Mouse (Mus musculus): Measurements from ENCODE around the gene Slc6a19.
"Not testable (repeated sequence)": the region's sequence is repeated elsewhere in the genome, so short reads cannot be mapped to it uniquely, and the experiment has no call there.

The Slc6a19 gene

DNA sequence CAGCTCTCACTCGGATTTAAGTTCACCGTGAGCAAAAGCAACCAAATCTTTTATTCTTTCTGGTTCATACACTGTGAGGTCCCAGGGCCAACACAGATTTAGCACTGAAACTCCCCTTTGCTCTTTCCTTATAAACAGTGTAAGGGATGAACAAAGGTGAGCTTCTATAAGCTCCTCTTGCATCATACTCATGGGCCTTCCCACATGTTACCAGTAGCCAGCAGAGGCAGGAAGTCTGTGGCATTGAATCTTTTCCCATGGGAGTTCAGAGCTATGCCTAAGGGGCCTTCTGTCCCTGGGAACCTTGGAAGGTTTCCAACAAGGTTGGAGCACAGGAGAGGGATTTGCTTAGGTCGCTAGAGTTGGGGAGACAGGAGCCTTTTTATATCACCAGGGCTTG is 7.6 kb upstream of the Slc6a19 start:
- DNase-seq (ENCODE audit: low spot score): no peak

GRCm38 (mm10) chr13:73711803-73712202 is 7.1 kb upstream of the Slc6a19 start:
- DNase-seq (ENCODE audit: low spot score): no peak

DNA sequence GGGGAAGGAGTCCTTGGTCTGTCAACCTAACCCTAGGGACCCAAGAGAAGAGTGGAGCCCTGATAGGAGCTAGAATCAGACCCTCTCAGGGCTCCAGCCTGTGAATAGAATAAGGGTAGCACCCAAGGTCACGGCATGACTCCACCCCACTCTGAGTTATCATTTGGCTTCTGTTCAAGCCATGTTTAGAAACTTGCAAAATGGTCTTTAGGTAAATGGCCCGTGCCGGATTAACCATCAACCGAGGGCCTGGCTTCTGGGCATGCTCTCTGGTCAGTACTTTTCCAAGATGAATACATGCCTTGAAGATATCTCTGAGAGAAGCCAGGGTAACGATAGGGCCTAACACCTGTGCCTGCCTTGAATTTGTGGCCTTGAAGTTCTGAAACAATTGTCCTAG is 6.6 kb upstream of the Slc6a19 start:
- no peak for DNase-seq (ENCODE audit: low spot score)

- no peak for DNase-seq (ENCODE audit: low spot score)
Observed at GRCm38 (mm10) chr13:73709491-73709890, 4.8 kb upstream of the Slc6a19 start.

- not testable (repeated sequence) for DNase-seq (ENCODE audit: low spot score)
Observed at GRCm38 (mm10) chr13:73703486-73703885, 1.2 kb downstream of the Slc6a19 start.

GRCm38 (mm10) chr13:73702776-73703175 is 1.9 kb downstream of the Slc6a19 start:
- DNase-seq (ENCODE audit: low spot score): no peak

- DNase-seq (ENCODE audit: low spot score): no peak
Observed at GRCm38 (mm10) chr13:73701161-73701883, 3.3 kb downstream of the Slc6a19 start.

- no peak for DNase-seq (ENCODE audit: low spot score)
Observed at GRCm38 (mm10) chr13:73700554-73700953, 4.1 kb downstream of the Slc6a19 start.

- DNase-seq (ENCODE audit: low spot score): no peak
Observed at GRCm38 (mm10) chr13:73699714-73700113, 5.0 kb downstream of the Slc6a19 start.

GRCm38 (mm10) chr13:73696529-73696928 is 8.1 kb downstream of the Slc6a19 start:
- no peak for DNase-seq (ENCODE audit: low spot score)

- no peak for DNase-seq (ENCODE audit: low spot score)
Observed at GRCm38 (mm10) chr13:73694972-73695371, 9.7 kb downstream of the Slc6a19 start.

- no peak for DNase-seq (ENCODE audit: low spot score)
Observed at GRCm38 (mm10) chr13:73693333-73693732, 11.3 kb downstream of the Slc6a19 start.

- DNase-seq (ENCODE audit: low spot score): peak; percentile 6
Observed at GRCm38 (mm10) chr13:73692249-73692868, 12.3 kb downstream of the Slc6a19 start.

DNA sequence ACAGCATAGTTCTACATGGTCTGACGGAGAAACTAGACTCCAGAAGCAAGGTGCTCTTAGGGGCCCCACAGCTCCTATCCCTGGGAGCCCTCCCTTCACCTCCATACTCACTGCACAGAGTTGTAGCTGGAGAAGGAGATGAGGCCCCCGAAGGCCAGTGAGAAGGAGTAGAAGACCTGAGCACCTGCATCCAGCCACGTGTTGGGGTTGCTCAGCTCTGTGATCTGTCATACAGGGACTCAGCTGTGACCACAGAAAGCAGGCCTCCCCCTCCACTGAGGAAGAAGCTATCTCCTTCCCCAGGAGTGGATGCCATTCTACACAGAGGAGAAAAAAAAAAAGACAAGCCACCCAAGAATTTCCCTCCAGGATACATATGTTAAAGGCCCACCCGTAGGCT is 15.7 kb downstream of the Slc6a19 start:
- DNase-seq (ENCODE audit: low spot score): no peak

DNA sequence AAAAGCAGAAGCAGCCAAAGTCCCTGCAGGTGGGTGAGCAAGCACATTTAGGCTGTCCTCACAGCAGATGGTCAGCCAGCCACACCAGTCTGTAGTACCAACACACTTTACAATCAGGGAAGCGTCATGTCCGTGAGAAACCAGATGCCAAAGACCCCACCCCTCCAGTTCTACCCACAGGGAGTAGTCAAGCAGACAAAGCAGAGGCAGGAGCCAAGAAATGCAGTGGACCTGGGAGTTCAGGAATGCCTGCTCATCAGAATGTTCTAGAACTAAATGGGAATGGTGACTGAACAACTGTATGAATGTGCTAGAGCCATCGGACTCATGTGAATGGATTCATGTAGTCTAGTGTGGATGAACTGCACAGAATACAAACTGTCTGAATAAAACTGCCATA is 17.1 kb downstream of the Slc6a19 start:
- no peak for DNase-seq (ENCODE audit: low spot score)

DNA sequence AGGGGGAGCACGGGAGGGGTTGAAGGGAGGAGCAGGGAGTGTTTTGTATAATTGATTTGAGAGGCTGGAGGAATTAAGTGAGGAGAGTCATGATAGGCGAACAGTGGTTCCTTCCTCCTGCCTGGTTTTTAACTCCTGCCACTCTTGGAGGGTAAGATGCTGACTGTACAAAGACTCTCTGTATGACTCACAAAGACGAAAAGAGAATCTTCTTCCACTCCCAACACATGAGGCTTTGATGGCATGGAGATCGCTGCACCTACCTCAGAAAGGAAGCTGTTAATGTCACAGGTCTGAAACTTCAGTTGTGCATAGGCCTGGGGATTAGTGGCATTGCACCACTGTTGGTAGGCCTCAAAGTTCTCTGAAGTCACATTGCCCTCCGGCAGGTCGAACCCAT is 19.2 kb downstream of the Slc6a19 start:
- no peak for DNase-seq (ENCODE audit: low spot score)

GRCm38 (mm10) chr13:73684412-73684811 is 20.3 kb downstream of the Slc6a19 start:
- no peak for DNase-seq (ENCODE audit: low spot score)

GRCm38 (mm10) chr13:73683682-73684081 is 21.0 kb downstream of the Slc6a19 start:
- DNase-seq (ENCODE audit: low spot score): no peak

GRCm38 (mm10) chr13:73682226-73682625 is 22.4 kb downstream of the Slc6a19 start:
- no peak for DNase-seq (ENCODE audit: low spot score)

GRCm38 (mm10) chr13:73680394-73680793 is 24.3 kb downstream of the Slc6a19 start:
- no peak for DNase-seq (ENCODE audit: low spot score)

- DNase-seq (ENCODE audit: low spot score): no peak
Observed at GRCm38 (mm10) chr13:73679311-73679710, 25.4 kb downstream of the Slc6a19 start.

DNA sequence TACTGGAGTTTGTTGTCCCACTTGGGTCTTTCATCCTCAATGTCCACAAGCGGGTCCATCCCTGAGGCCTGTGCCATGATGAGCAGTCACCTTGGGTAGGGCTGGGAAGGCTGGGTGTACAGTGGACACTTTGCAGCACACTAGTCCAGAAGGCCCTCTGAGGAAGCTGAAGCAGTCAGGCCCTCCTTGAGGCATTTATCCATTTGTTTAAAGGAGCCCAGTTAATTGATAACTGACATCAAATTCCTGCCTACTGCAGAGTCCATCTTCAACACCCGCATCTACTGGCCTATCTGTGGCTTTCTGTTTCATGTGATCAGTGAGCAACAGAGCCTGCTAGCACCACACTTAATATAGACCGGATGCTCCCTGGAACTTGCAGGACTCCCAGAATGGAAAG is 26.8 kb downstream of the Slc6a19 start, which contains the start of gene Slc6a18:
Gene Slc6a18 (minus strand): TSS at position 171 of the 400 bp plus-strand sequence.
- no peak for DNase-seq (ENCODE audit: low spot score)

- no peak for DNase-seq (ENCODE audit: low spot score)
Observed at GRCm38 (mm10) chr13:73675161-73675560, 29.5 kb downstream of the Slc6a19 start.
